Mouse (Mus musculus): Measurements from ENCODE around the gene Amigo1. TPM values are rescaled to one million over a fixed set of nuclear protein-coding genes. Genes with fewer than 3 reads are reported as not detected.

Amigo1 gene
- polyA plus RNA-seq, 1 experiment: 6.2 TPM

GRCm38 (mm10) chr3:108178756-108179715, 7.1 kb upstream of the Amigo1 start:
- TF ChIP-seq CTCF (IDR thresholded peaks at IDR 0.05; ENCODE audit: extremely low read depth, insufficient read depth, insufficient read length, insufficient replicate concordance) (no peak), POLR2A (IDR thresholded peaks at IDR 0.05; ENCODE audit: low read depth, low read length) (no peak)
- DNase-seq (ENCODE audit: low read depth in 1 of 2, low spot score in 2 of 2): no peak
- no peaks in the 10 kb centered on the region for H3K27me3 ChIP-seq (ENCODE audit: control insufficient read depth, insufficient read depth, low read length)
- no peaks in the 10 kb centered on the region for H3K36me3 ChIP-seq (ENCODE audit: control insufficient read depth, insufficient read depth, low read length)
- no peak overlapping the region for H3K27ac ChIP-seq (ENCODE audit: insufficient read depth, low read length)
- no peak overlapping the region for H3K4me3 ChIP-seq (ENCODE audit: extremely low read depth, insufficient read depth, insufficient read length)
- H3K4me1 ChIP-seq (ENCODE audit: control insufficient read depth, insufficient read depth, insufficient read length): no peaks in the 10 kb centered on the region
- WGBS: 85% methylated on average over 7 of the region's 7 CpGs

DNA sequence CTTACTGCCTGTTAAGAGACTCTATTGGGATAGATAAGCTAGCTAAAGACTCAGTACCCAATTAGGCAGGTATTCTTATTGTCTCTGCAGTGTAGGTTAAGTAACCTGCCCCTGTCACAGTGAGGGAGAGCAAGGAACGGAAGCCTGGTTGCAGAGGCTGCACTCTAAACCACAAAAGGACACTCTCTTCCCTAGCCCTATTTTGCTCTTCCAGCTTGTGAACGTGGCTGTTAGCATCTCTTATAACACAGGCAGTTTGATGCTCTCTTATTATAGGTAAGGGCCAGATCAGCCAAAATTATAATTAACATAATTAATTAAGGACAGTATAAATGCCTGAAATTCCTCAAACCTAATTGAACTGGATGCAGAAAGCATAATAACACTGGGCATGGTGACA, 5.6 kb upstream of the Amigo1 start:
- Histone ChIP-seq H3K4me1 (ENCODE audit: control insufficient read depth, insufficient read depth, insufficient read length) (no peaks in the 10 kb centered on the region), H3K36me3 (ENCODE audit: control insufficient read depth, insufficient read depth, low read length) (no peaks in the 10 kb centered on the region), H3K4me3 (ENCODE audit: extremely low read depth, insufficient read depth, insufficient read length) (no peak overlapping the region), H3K27ac (ENCODE audit: insufficient read depth, low read length) (no peak overlapping the region), H3K27me3 (ENCODE audit: control insufficient read depth, insufficient read depth, low read length) (no peaks in the 10 kb centered on the region)
- TF ChIP-seq POLR2A (IDR thresholded peaks at IDR 0.05; ENCODE audit: low read depth, low read length): no peak
- TF ChIP-seq CTCF (IDR thresholded peaks at IDR 0.05; ENCODE audit: extremely low read depth, insufficient read depth, insufficient read length, insufficient replicate concordance): no peak
- no peak for DNase-seq (ENCODE audit: low read depth in 1 of 2, low spot score in 2 of 2)
- WGBS: 26% methylated on average over 2 of the region's 2 CpGs

- no peak overlapping the region for H3K4me3 ChIP-seq (ENCODE audit: extremely low read depth, insufficient read depth, insufficient read length)
- no peak overlapping the region for H3K27ac ChIP-seq (ENCODE audit: insufficient read depth, low read length)
- TF ChIP-seq CTCF (IDR thresholded peaks at IDR 0.05; ENCODE audit: extremely low read depth, insufficient read depth, insufficient read length, insufficient replicate concordance): no peak
- TF ChIP-seq POLR2A (IDR thresholded peaks at IDR 0.05; ENCODE audit: low read depth, low read length): no peak
- no peak for DNase-seq (ENCODE audit: low read depth in 1 of 2, low spot score in 2 of 2)
- 86% methylated on average over 3 of the region's 3 CpGs for WGBS
- peaks cover 5% of the 10 kb centered on the region for H3K27me3 ChIP-seq (ENCODE audit: control insufficient read depth, insufficient read depth, low read length)
- H3K4me1 ChIP-seq (ENCODE audit: control insufficient read depth, insufficient read depth, insufficient read length): peaks cover 7% of the 10 kb centered on the region
- no peaks in the 10 kb centered on the region for H3K36me3 ChIP-seq (ENCODE audit: control insufficient read depth, insufficient read depth, low read length)
Observed at GRCm38 (mm10) chr3:108184742-108185141, 1.4 kb upstream of the Amigo1 start.

DNA sequence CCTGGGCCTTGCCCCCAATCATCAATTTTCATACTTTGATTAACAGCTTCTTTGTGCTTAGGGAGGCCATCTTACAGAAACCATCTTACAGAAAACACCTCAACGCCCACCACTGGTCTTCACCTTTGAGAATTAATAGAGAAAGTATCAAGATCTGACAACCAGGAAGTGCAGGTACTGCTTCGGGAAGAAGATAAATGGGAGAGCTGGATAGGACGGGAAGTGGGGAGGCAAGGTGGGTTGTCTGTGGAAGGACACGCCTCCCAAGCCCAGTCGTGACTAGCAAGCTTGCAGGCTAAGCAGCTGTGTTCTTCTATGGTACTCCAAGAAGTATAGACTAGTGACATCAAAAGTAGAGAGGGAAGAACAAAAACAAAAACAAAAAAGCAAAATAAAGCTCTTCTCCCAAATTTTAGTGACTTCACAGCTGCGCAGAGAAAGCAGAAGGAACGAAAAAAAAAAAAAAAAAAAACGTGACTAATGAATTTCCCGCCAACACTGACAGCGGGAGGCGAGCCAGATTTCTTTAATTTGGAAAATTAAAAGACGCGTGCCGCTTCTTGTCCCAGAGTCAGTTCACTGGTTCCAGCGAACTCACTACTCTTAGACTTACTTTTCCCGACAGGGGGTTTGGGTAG, 556 bp upstream of the Amigo1 start:
- peak overlapping the region; percentile 67 for H3K4me3 ChIP-seq (ENCODE audit: extremely low read depth, insufficient read depth, insufficient read length)
- no peak for DNase-seq (ENCODE audit: low read depth in 1 of 2, low spot score in 2 of 2)
- peaks cover 5% of the 10 kb centered on the region for H3K27me3 ChIP-seq (ENCODE audit: control insufficient read depth, insufficient read depth, low read length)
- H3K4me1 ChIP-seq (ENCODE audit: control insufficient read depth, insufficient read depth, insufficient read length): peaks cover 7% of the 10 kb centered on the region
- H3K36me3 ChIP-seq (ENCODE audit: control insufficient read depth, insufficient read depth, low read length): no peaks in the 10 kb centered on the region
- no peak for TF ChIP-seq CTCF (IDR thresholded peaks at IDR 0.05; ENCODE audit: extremely low read depth, insufficient read depth, insufficient read length, insufficient replicate concordance)
- no peak for TF ChIP-seq POLR2A (IDR thresholded peaks at IDR 0.05; ENCODE audit: low read depth, low read length)
- 8% methylated on average over 16 of the region's 16 CpGs for WGBS
- H3K27ac ChIP-seq (ENCODE audit: insufficient read depth, low read length): no peak overlapping the region

DNA sequence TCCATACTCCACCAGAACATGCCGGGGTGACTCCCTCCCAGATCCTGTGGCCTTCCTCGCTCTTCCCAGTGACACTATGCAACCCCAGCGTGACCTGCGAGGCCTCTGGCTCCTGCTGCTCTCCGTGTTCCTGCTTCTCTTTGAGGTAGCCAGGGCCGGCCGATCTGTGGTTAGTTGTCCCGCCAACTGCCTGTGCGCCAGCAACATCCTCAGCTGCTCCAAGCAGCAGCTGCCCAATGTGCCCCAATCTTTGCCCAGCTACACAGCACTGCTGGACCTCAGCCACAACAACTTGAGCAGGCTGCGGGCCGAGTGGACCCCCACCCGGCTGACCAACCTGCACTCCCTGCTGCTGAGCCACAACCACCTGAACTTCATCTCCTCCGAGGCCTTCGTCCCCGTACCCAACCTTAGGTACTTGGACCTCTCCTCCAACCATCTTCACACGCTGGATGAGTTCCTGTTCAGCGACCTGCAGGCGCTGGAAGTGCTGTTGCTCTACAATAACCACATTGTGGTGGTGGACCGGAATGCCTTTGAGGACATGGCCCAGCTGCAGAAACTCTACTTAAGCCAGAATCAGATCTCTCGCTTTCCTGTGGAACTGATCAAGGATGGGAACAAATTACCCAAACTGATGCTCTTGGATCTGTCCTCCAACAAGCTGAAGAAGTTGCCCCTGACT, 1.1 kb downstream of the Amigo1 start:
- no peaks in the 10 kb centered on the region for H3K36me3 ChIP-seq (ENCODE audit: control insufficient read depth, insufficient read depth, low read length)
- H3K4me3 ChIP-seq (ENCODE audit: extremely low read depth, insufficient read depth, insufficient read length): no peak overlapping the region
- WGBS: 45% methylated on average over 20 of the region's 20 CpGs
- H3K4me1 ChIP-seq (ENCODE audit: control insufficient read depth, insufficient read depth, insufficient read length): peaks cover 7% of the 10 kb centered on the region
- TF ChIP-seq CTCF (IDR thresholded peaks at IDR 0.05; ENCODE audit: extremely low read depth, insufficient read depth, insufficient read length, insufficient replicate concordance) (no peak), POLR2A (IDR thresholded peaks at IDR 0.05; ENCODE audit: low read depth, low read length) (no peak)
- no peak overlapping the region for H3K27ac ChIP-seq (ENCODE audit: insufficient read depth, low read length)
- DNase-seq (ENCODE audit: low read depth in 1 of 2, low spot score in 2 of 2): no peak
- peaks cover 5% of the 10 kb centered on the region for H3K27me3 ChIP-seq (ENCODE audit: control insufficient read depth, insufficient read depth, low read length)

DNA sequence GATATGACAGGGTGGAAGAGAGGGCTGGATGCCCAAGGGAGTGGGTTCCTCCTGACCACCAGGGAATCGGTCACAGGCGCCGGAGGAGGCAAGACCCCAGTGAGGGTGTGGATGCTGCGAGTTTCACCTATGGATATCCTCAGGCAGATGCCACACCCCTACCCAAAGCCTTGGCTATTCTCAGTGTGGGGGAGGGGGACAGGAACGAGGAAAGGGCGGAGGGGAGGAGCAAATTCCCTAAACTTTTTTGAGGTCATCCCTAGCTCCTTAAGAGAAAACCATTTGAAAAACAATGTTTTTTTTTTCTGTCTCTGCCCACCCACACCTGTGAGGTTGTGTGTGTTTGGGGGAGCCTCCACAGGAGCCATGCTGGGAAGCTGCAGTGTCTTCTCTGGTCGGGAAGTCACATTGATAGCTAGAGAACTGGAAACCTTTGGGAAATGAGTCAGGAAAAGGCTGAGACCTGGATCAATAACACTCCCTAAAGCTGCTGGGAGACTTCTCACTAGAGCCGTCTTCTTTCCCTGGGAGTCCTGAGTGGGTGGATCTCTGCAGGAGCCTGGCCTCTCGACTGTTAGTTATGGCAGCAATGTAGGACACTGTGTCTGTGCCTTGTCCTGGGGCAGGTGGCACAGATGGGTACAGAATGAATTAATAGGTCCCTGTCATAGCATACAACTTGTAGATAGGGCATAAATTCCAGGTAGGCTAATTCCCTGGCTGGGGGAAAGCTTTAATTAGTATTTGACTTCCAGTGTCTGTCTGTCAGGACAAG, 2.8 kb downstream of the Amigo1 start:
- peaks cover 7% of the 10 kb centered on the region for H3K4me1 ChIP-seq (ENCODE audit: control insufficient read depth, insufficient read depth, insufficient read length)
- 93% methylated on average over 9 of the region's 9 CpGs for WGBS

More for the DNA sequence above, 2.8 kb downstream of the Amigo1 start:
- Histone ChIP-seq H3K4me3 (ENCODE audit: extremely low read depth, insufficient read depth, insufficient read length) (no peak overlapping the region), H3K27ac (ENCODE audit: insufficient read depth, low read length) (no peak overlapping the region), H3K27me3 (ENCODE audit: control insufficient read depth, insufficient read depth, low read length) (peaks cover 5% of the 10 kb centered on the region), H3K36me3 (ENCODE audit: control insufficient read depth, insufficient read depth, low read length) (no peaks in the 10 kb centered on the region)
- TF ChIP-seq CTCF (IDR thresholded peaks at IDR 0.05; ENCODE audit: extremely low read depth, insufficient read depth, insufficient read length, insufficient replicate concordance) (no peak), POLR2A (IDR thresholded peaks at IDR 0.05; ENCODE audit: low read depth, low read length) (no peak)
- no peak for DNase-seq (ENCODE audit: low read depth in 1 of 2, low spot score in 2 of 2)
